Mouse (Mus musculus) heart, postnatal 0 days (tissue): ENCODE data around the gene Ncoa4. TPM values are rescaled to one million over a fixed set of nuclear protein-coding genes. Genes with fewer than 3 reads are reported as not detected.
"Not testable (repeated sequence)": the region's sequence is repeated elsewhere in the genome, so short reads cannot be mapped to it uniquely, and the experiment has no call there.

Experiments
- ATAC-seq: fragments of 200-750 bp; cut with Nextera tagmentation; 2 replicates; pipeline ENCODE4 v1.8.0; 2017; ENCODE audit warnings: low read depth, moderate number of reproducible peaks, moderate library complexity; ENCODE audit not compliant: insufficient read depth
- DNase-seq: peaks from one replicate; pipeline ENCODE4 v3.0.0-alpha.2; 2016; ENCODE audit warnings: low spot score
- H3K27ac ChIP-seq: fragments of 300-500 bp; sonication (generic); 2 replicates; pipeline ENCODE4 v1.5.1; 2014; ENCODE audit warnings: low read depth, mild to moderate bottlenecking
- H3K27me3 ChIP-seq: fragments of 300-500 bp; sonication (generic); 2 replicates; pipeline ENCODE4 v1.6.1; 2014; ENCODE audit warnings: low read length, mixed read lengths; ENCODE audit not compliant: control insufficient read depth, insufficient read depth
- H3K36me3 ChIP-seq: fragments of 300-500 bp; sonication (generic); replicated peaks from 2 replicates; pipeline ENCODE4 v1.6.1; 2014; ENCODE audit warnings: low read length, mixed read lengths; ENCODE audit not compliant: control insufficient read depth, insufficient read depth
- H3K4me1 ChIP-seq: fragments of 300-500 bp; sonication (generic); 2 replicates; pipeline ENCODE4 v1.6.1; 2014; ENCODE audit warnings: antibody characterized with exemption; ENCODE audit not compliant: control insufficient read depth, insufficient read depth
- H3K4me2 ChIP-seq: fragments of 300-500 bp; sonication (generic); 2 replicates; pipeline ENCODE4 v1.6.1; 2014; ENCODE audit warnings: low read depth, mild to moderate bottlenecking, low read length, moderate library complexity
- H3K4me3 ChIP-seq: fragments of 300-500 bp; sonication (generic); 2 replicates; pipeline ENCODE4 v1.5.1; 2014; ENCODE audit warnings: low read depth, low read length
- H3K9ac ChIP-seq: fragments of 300-500 bp; sonication (generic); replicated peaks from 2 replicates; pipeline ENCODE4 v1.6.1; 2014; ENCODE audit warnings: low read depth, low read length, mixed read lengths
- H3K9me3 ChIP-seq: fragments of 300-500 bp; sonication (generic); replicated peaks from 2 replicates; pipeline ENCODE4 v1.6.1; 2016; ENCODE audit warnings: low read length; ENCODE audit not compliant: control insufficient read depth
- CTCF ChIP-seq: IDR thresholded peaks from 2 replicates; pipeline ENCODE4 v1.5.1; 2016; ENCODE audit warnings: antibody characterized with exemption, control low read depth, low read depth
- EP300 ChIP-seq: IDR thresholded peaks from 2 replicates; pipeline ENCODE4 v1.6.1; 2016; ENCODE audit warnings: antibody characterized with exemption, low read depth
- WGBS: fragments of 180-500 bp; shearing (Covaris S2); extraction: QIAGEN DNeasy Blood & Tissue Kit; methylation state at CpG from one replicate; pipeline ENCODE4 v1.1.7; 2014; 5-methylcytosine and 5-hydroxymethylcytosine counted together
- polyA plus RNA-seq: library from polyadenylated mRNA; unstranded; fragments of >200 nt; fragmentation: Nextera tagmentation; extraction: Ambion mirVana; gene quantifications from 2 replicates; pipeline ENCODE4 v1.2.1, GENCODE M21; 2015
- total RNA-seq: library from RNA; depleted of rRNA; stranded (reverse); fragments of >200 nt; gene quantifications from 2 replicates; pipeline ENCODE4 v1.2.3, GENCODE M21; 2014; ENCODE audit warnings: low replicate concordance; rRNA removed

Gene Ncoa4
- 137 and 180 TPM in 2 replicates for total RNA-seq
- 60.8 and 62.1 TPM in 2 replicates for polyA plus RNA-seq

- ATAC-seq (peak; percentile 98), DNase-seq (peak; percentile 99)
- 1% methylated on average over 36 of the region's 40 CpGs for WGBS
- H3K36me3 ChIP-seq, result no peaks in the 10 kb centered on the region
- TF ChIP-seq EP300 (peak; percentile 88), CTCF (no peak)
- peak within 1 kb of the TSS; percentile 89 for H3K4me3 ChIP-seq
- peak within 1 kb of the TSS; percentile 88 for H3K9ac ChIP-seq
- peaks cover 17% of the 10 kb centered on the region for H3K4me1 ChIP-seq
- no peaks in the 10 kb centered on the region for H3K27me3 ChIP-seq
- peak within 1 kb of the TSS; percentile 88 for H3K4me2 ChIP-seq
- no peaks in the 10 kb centered on the region for H3K9me3 ChIP-seq
- peak within 1 kb of the TSS; percentile 91 for H3K27ac ChIP-seq
These were observed at the start of gene Ncoa4 for GRCm38 (mm10) chr14:32159690-32160246. TSS of gene Ncoa4 (plus strand) at chr14:32159865.

GRCm38 (mm10) chr14:32112124-32112523, 47.5 kb upstream of the Ncoa4 start:
- H3K27ac ChIP-seq, H3K4me1 ChIP-seq, H3K36me3 ChIP-seq, ATAC-seq, H3K9me3 ChIP-seq, H3K9ac ChIP-seq, H3K4me2 ChIP-seq, DNase-seq, H3K27me3 ChIP-seq, H3K4me3 ChIP-seq: not testable (repeated sequence)
- 91% methylated on average over 10 of the region's 10 CpGs for WGBS

GRCm38 (mm10) chr14:32120940-32121919, 38.4 kb upstream of the Ncoa4 start:
- Histone ChIP-seq H3K4me1 (no peaks in the 10 kb centered on the region), H3K9me3 (no peaks in the 10 kb centered on the region), H3K36me3 (no peaks in the 10 kb centered on the region), H3K4me2 (no peak overlapping the region), H3K27ac (peak overlapping the region; percentile 25; the same call in 1 of the 2 replicates), H3K4me3 (no peak overlapping the region), H3K9ac (no peak overlapping the region), H3K27me3 (no peaks in the 10 kb centered on the region)
- DNase-seq, result no peak
- peak; percentile 47; the same call in 1 of the 2 replicates for ATAC-seq
- no peak for TF ChIP-seq CTCF
- no peak for TF ChIP-seq EP300
- WGBS, result 65% methylated on average over 11 of the region's 11 CpGs

GRCm38 (mm10) chr14:32121920-32122315, 37.7 kb upstream of the Ncoa4 start:
- DNase-seq, result peak; percentile 26
- Histone ChIP-seq H3K9ac (no peak overlapping the region), H3K27me3 (no peaks in the 10 kb centered on the region), H3K4me1 (no peaks in the 10 kb centered on the region), H3K36me3 (no peaks in the 10 kb centered on the region), H3K27ac (no peak overlapping the region), H3K9me3 (no peaks in the 10 kb centered on the region), H3K4me2 (no peak overlapping the region), H3K4me3 (no peak overlapping the region)
- TF ChIP-seq EP300 (no peak), CTCF (peak; percentile 50)
- WGBS, result 33% methylated on average over 2 of the region's 2 CpGs
- ATAC-seq, result no peak

GRCm38 (mm10) chr14:32124261-32124660, 35.4 kb upstream of the Ncoa4 start:
- no peak overlapping the region for H3K4me3 ChIP-seq
- H3K27me3 ChIP-seq, result no peaks in the 10 kb centered on the region
- no peak for TF ChIP-seq CTCF
- TF ChIP-seq EP300, result no peak
- H3K9me3 ChIP-seq, result no peaks in the 10 kb centered on the region
- no peak for DNase-seq
- H3K4me2 ChIP-seq, result no peak overlapping the region
- WGBS, result 82% methylated on average over 3 of the region's 3 CpGs
- H3K36me3 ChIP-seq, result no peaks in the 10 kb centered on the region
- no peak for ATAC-seq
- H3K9ac ChIP-seq, result no peak overlapping the region
- no peaks in the 10 kb centered on the region for H3K4me1 ChIP-seq
- no peak overlapping the region for H3K27ac ChIP-seq

GRCm38 (mm10) chr14:32125256-32125655, 34.4 kb upstream of the Ncoa4 start:
- not testable (repeated sequence) for ATAC-seq, H3K4me1 ChIP-seq, DNase-seq, H3K27me3 ChIP-seq, H3K9me3 ChIP-seq, H3K27ac ChIP-seq, H3K4me2 ChIP-seq, H3K9ac ChIP-seq, H3K36me3 ChIP-seq, H3K4me3 ChIP-seq
- WGBS, result 80% methylated on average over 5 of the region's 5 CpGs
